Mouse (Mus musculus): Measurements from ENCODE around the gene Gabra1. TPM values are rescaled to one million over a fixed set of nuclear protein-coding genes. Genes with fewer than 3 reads are reported as not detected.

The Gabra1 gene
- polyA plus RNA-seq (2015; fragmentation: Nextera tagmentation; extraction: Ambion mirVana), result 0.05 TPM in 1 of 2 replicates, not detected in the other

- no peak for DNase-seq (ENCODE audit: low spot score)
These were observed at the start of gene Gabra1 for GRCm38 (mm10) chr11:42182825-42183152. TSS of gene Gabra1 (minus strand) at chr11:42182930.

- no peak for DNase-seq (ENCODE audit: low spot score)
These were observed 531 bp downstream of the Gabra1 start for GRCm38 (mm10) chr11:42181973-42182824.

- DNase-seq (ENCODE audit: low spot score), result no peak
These were observed 1.3 kb downstream of the Gabra1 start for GRCm38 (mm10) chr11:42181426-42181825.

- DNase-seq (ENCODE audit: low spot score), result no peak
These were observed 3.2 kb downstream of the Gabra1 start for GRCm38 (mm10) chr11:42179535-42179934.

- no peak for DNase-seq (ENCODE audit: low spot score)
These were observed 4.4 kb downstream of the Gabra1 start for GRCm38 (mm10) chr11:42178296-42178695.

GRCm38 (mm10) chr11:42151396-42151795, 31.3 kb downstream of the Gabra1 start:
- DNase-seq (ENCODE audit: low spot score), result no peak

GRCm38 (mm10) chr11:42116931-42117330, 65.8 kb downstream of the Gabra1 start:
- DNase-seq (ENCODE audit: low spot score), result no peak

GRCm38 (mm10) chr11:42110051-42110450, 72.7 kb downstream of the Gabra1 start:
- no peak for DNase-seq (ENCODE audit: low spot score)

GRCm38 (mm10) chr11:42109627-42110026, 73.1 kb downstream of the Gabra1 start:
- DNase-seq (ENCODE audit: low spot score), result no peak

GRCm38 (mm10) chr11:42095556-42095955, 87.2 kb downstream of the Gabra1 start:
- no peak for DNase-seq (ENCODE audit: low spot score)

Other genes with a start within 250 kb of the Gabra1 start
- gene Gabrg2, start 182.1 kb downstream of the Gabra1 start, polyA plus RNA-seq (2015; fragmentation: Nextera tagmentation; extraction: Ambion mirVana), result not detected in 2 replicates
- gene Gabra6, start 138.1 kb upstream of the Gabra1 start, polyA plus RNA-seq (2015; fragmentation: Nextera tagmentation; extraction: Ambion mirVana), result not detected in 2 replicates
- gene Gabrb2, start 236.8 kb upstream of the Gabra1 start, polyA plus RNA-seq (2015; fragmentation: Nextera tagmentation; extraction: Ambion mirVana), result 0.06 TPM in 1 of 2 replicates, not detected in the other

Data from thymus, postnatal 0 days (tissue).